Mouse (Mus musculus): ENCODE measurements at regions not wholly inside any gene's neighbourhood (a gene's known extent, or its start where the extent isn't known, plus 50 kb on each side); places are given as distances from the start of the nearest gene placed in this dataset.

DNA sequence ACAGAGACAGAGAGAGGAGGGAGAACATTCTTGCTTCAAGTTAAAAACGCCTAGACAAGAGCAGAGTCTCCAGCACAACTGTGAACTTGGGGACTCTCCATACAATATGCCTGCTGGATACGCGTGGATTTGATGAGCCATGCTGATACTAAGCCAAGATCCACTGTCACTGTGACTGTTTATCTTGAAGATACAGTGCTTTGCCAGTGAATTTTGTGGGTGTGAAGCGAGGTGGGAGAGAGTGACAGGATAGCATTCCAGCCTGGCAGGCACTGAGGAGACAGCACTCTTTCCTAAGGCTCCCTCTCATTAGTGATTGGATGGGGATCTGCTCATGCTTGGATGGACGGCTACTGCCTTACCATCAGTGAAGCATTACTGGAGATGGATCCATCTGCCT lies 100.9 kb upstream of the Mbnl2 start:
- TF ChIP-seq CTCF (IDR thresholded peaks at IDR 0.05; ENCODE audit: low read depth) = no peak
- no peak overlapping the region for H3K4me3 ChIP-seq (ENCODE audit: low read depth, low read length)
- H3K4me1 ChIP-seq (replicated peaks; ENCODE audit: control insufficient read depth, insufficient read depth, low read length) = no peaks in the 10 kb centered on the region
- H3K9ac ChIP-seq (ENCODE audit: low read depth, low read length) = no peak overlapping the region
- no peak for ATAC-seq
- no peaks in the 10 kb centered on the region for H3K9me3 ChIP-seq (ENCODE audit: control insufficient read depth)
- 72% methylated on average over 5 of the region's 5 CpGs for WGBS
- H3K4me2 ChIP-seq (replicated peaks; ENCODE audit: low read depth) = no peak overlapping the region
- H3K27ac ChIP-seq (ENCODE audit: low read depth, low read length) = no peak overlapping the region
- H3K36me3 ChIP-seq (ENCODE audit: control insufficient read depth, insufficient read depth) = no peaks in the 10 kb centered on the region
- no peaks in the 10 kb centered on the region for H3K27me3 ChIP-seq (replicated peaks; ENCODE audit: control insufficient read depth, insufficient read depth, low read length)

DNA sequence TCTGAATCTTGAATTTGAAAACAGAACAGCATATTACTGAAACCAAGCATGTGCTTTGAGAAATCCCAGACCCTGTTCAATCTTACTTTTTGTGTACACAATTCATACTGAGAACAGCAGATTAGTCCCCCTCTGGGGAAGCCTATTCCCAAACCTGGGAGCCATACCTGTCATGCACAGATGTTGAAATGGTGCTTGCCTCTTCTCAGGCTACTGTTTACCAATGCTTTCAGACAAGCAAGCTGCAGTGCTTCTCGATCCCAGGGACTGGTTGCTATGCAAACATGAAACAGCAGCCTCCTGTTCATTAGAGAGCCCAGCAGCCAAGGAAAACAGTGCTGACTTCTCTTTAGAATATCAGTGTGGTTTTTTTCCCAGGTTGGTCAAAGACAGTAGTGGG lies 80.3 kb upstream of the Mbnl2 start:
- Histone ChIP-seq H3K27ac (ENCODE audit: low read depth, low read length) (no peak overlapping the region), H3K4me3 (ENCODE audit: low read depth, low read length) (no peak overlapping the region), H3K4me2 (replicated peaks; ENCODE audit: low read depth) (no peak overlapping the region), H3K9ac (ENCODE audit: low read depth, low read length) (no peak overlapping the region), H3K27me3 (replicated peaks; ENCODE audit: control insufficient read depth, insufficient read depth, low read length) (no peaks in the 10 kb centered on the region), H3K4me1 (replicated peaks; ENCODE audit: control insufficient read depth, insufficient read depth, low read length) (no peaks in the 10 kb centered on the region), H3K9me3 (ENCODE audit: control insufficient read depth) (no peaks in the 10 kb centered on the region), H3K36me3 (ENCODE audit: control insufficient read depth, insufficient read depth) (no peaks in the 10 kb centered on the region)
- TF ChIP-seq CTCF (IDR thresholded peaks at IDR 0.05; ENCODE audit: low read depth) = no peak
- ATAC-seq = no peak
- WGBS = 14% methylated on average over 1 of the region's 1 CpGs

DNA sequence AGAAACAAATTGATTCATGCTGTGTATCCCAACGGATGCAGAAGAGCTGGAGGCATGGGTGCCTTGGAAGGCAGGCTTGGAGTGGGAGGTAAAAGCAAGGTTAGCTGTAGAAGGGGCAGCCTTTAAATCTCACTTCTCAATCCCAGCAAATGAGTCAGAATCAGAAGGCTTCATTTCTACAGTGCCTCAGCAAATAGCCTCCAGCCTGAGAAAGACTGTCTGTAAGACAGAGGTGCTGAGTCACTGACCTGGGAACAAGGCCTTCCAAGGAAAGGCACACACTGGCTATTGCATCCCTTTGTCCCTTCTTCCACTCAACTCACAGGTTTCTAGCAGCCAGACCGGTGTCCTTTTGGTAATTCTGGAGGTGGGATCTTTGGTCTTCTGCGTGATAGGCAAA lies 63.7 kb upstream of the Mbnl2 start:
- TF ChIP-seq CTCF (IDR thresholded peaks at IDR 0.05; ENCODE audit: low read depth) = no peak
- Histone ChIP-seq H3K4me3 (ENCODE audit: low read depth, low read length) (no peak overlapping the region), H3K4me1 (replicated peaks; ENCODE audit: control insufficient read depth, insufficient read depth, low read length) (no peaks in the 10 kb centered on the region), H3K27me3 (replicated peaks; ENCODE audit: control insufficient read depth, insufficient read depth, low read length) (no peaks in the 10 kb centered on the region), H3K27ac (ENCODE audit: low read depth, low read length) (no peak overlapping the region), H3K36me3 (ENCODE audit: control insufficient read depth, insufficient read depth) (no peaks in the 10 kb centered on the region), H3K9ac (ENCODE audit: low read depth, low read length) (no peak overlapping the region), H3K9me3 (ENCODE audit: control insufficient read depth) (no peaks in the 10 kb centered on the region), H3K4me2 (replicated peaks; ENCODE audit: low read depth) (no peak overlapping the region)
- no peak for ATAC-seq
- 68% methylated on average over 3 of the region's 3 CpGs for WGBS

DNA sequence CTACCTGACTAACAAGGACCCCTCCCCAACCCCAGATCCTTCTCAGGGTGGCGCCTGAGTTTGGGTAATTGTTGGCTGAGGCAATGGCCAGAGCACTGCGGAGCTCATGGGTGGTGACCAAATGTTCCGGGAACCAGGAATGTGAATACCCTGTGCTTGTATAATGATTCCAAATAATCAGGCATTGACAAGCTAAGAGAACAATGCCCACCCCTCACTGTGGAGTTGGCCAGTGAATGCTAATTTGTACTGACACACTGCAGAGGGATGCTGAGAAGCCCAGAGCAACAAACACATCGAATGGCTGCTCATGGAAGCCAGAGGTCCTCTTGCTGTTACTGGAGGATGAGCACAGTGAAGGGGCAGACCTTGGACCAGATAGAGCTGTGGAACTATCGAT lies 62.8 kb upstream of the Mbnl2 start:
- H3K4me3 ChIP-seq (ENCODE audit: low read depth, low read length) = no peak overlapping the region
- no peak overlapping the region for H3K4me2 ChIP-seq (replicated peaks; ENCODE audit: low read depth)
- H3K9me3 ChIP-seq (ENCODE audit: control insufficient read depth) = no peaks in the 10 kb centered on the region
- H3K4me1 ChIP-seq (replicated peaks; ENCODE audit: control insufficient read depth, insufficient read depth, low read length) = no peaks in the 10 kb centered on the region
- ATAC-seq = no peak
- H3K27ac ChIP-seq (ENCODE audit: low read depth, low read length) = no peak overlapping the region
- WGBS = 91% methylated on average over 5 of the region's 5 CpGs
- no peak overlapping the region for H3K9ac ChIP-seq (ENCODE audit: low read depth, low read length)
- TF ChIP-seq CTCF (IDR thresholded peaks at IDR 0.05; ENCODE audit: low read depth) = no peak
- no peaks in the 10 kb centered on the region for H3K36me3 ChIP-seq (ENCODE audit: control insufficient read depth, insufficient read depth)
- no peaks in the 10 kb centered on the region for H3K27me3 ChIP-seq (replicated peaks; ENCODE audit: control insufficient read depth, insufficient read depth, low read length)

DNA sequence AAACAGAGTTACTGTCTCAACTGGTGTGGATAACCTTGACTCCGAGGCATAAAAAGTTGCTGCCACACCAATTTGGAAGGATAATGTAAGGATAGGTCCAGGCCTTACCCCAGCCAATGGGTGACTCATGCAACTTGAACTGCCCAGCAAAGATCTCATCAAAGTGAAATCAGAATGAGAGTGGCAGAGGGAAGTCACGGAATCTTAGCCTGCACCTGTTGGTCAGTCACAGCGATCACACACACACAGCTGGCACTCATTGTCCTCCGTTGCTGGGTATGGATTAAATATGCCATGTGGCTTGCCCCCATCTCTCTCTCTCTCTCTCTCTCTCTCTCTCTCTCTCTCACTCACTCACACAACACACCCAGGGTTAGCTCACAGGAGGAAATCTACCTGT lies 56.2 kb upstream of the Mbnl2 start:
- no peak for TF ChIP-seq CTCF (IDR thresholded peaks at IDR 0.05; ENCODE audit: low read depth)
- H3K27ac ChIP-seq (ENCODE audit: low read depth, low read length) = no peak overlapping the region
- H3K36me3 ChIP-seq (ENCODE audit: control insufficient read depth, insufficient read depth) = no peaks in the 10 kb centered on the region
- no peaks in the 10 kb centered on the region for H3K9me3 ChIP-seq (ENCODE audit: control insufficient read depth)
- 91% methylated on average over 4 of the region's 4 CpGs for WGBS
- no peak overlapping the region for H3K4me3 ChIP-seq (ENCODE audit: low read depth, low read length)
- H3K4me2 ChIP-seq (replicated peaks; ENCODE audit: low read depth) = no peak overlapping the region
- no peaks in the 10 kb centered on the region for H3K4me1 ChIP-seq (replicated peaks; ENCODE audit: control insufficient read depth, insufficient read depth, low read length)
- no peaks in the 10 kb centered on the region for H3K27me3 ChIP-seq (replicated peaks; ENCODE audit: control insufficient read depth, insufficient read depth, low read length)
- no peak for ATAC-seq
- no peak overlapping the region for H3K9ac ChIP-seq (ENCODE audit: low read depth, low read length)

DNA sequence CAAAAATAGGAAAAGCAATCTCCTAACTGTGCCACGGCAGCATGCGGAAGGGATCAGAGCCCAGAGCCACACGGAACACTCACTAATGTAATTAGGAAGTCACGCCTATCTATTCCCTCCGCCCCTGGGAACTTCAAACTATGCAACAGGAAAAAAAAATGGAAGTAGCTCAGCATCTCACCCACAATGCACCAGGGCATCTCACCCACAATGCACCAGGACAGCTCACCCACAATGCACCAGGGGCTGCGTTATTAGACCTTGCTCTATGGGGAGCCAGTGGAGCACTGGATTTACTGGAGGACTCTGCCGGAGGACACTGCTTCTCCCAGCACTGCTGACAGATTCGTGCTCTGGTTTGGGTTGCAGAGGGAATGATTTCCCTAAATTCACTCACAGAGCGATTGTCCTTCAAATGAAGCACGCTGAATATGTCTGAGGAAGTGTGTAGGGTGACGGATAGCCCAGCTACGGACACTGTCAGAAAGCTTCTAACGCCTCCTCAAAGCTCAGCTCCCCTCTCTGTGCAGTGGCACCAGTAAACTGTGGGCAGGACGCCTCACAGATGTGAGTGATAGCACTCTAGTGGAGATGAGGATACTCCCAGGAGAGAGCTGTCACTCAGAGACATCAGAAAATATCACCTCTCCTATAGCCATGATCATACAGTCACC lies 51.8 kb upstream of the Mbnl2 start:
- ATAC-seq = no peak
- Histone ChIP-seq H3K4me3 (ENCODE audit: low read depth, low read length) (no peak overlapping the region), H3K9ac (ENCODE audit: low read depth, low read length) (no peak overlapping the region), H3K36me3 (ENCODE audit: control insufficient read depth, insufficient read depth) (no peaks in the 10 kb centered on the region), H3K27me3 (replicated peaks; ENCODE audit: control insufficient read depth, insufficient read depth, low read length) (no peaks in the 10 kb centered on the region), H3K4me2 (replicated peaks; ENCODE audit: low read depth) (no peak overlapping the region), H3K4me1 (replicated peaks; ENCODE audit: control insufficient read depth, insufficient read depth, low read length) (no peaks in the 10 kb centered on the region), H3K9me3 (ENCODE audit: control insufficient read depth) (no peaks in the 10 kb centered on the region), H3K27ac (ENCODE audit: low read depth, low read length) (no peak overlapping the region)
- WGBS = 70% methylated on average over 14 of the region's 14 CpGs
- TF ChIP-seq CTCF (IDR thresholded peaks at IDR 0.05; ENCODE audit: low read depth) = no peak
